In genomic region chr12:81530587-81530986, GRCm38 (mm10) we compare ENCODE assay signal across 13 mouse cellular contexts. TPM values are rescaled to one million over a fixed set of nuclear protein-coding genes. Genes with fewer than 3 reads are reported as not detected.
A peak's percentile ranks its signal among the peaks of the same experiment; 100 is the strongest.
DNase-seq lines count a peak whose midpoint lies in the region; ATAC-seq and TF ChIP-seq lines count a peak whose summit lies in the region.
"Not testable (repeated sequence)": the region's sequence is repeated elsewhere in the genome, so short reads cannot be mapped to it uniquely, and the experiment has no call there.
"Had no signal": no experiment of that assay in that cellular context is flagged by ENCODE, and none has a peak within 500 bp of the region (broad histone marks: within the 10 kb centered on the region; RNA-seq: fewer than 3 reads in every experiment).

No protein-coding gene starts in this region.

- DNase-seq in CD4-positive, CD25-positive, alpha-beta regulatory T cell, adult 2 months (ENCODE audit: low read depth, low spot score) = peak; percentile 13
- not testable (repeated sequence) for DNase-seq in G1E (ENCODE audit: low spot score); liver, embryonic 14.5 days (ENCODE audit: low read depth in 3 of 3, low spot score in 3 of 3)
- peak; percentile 2 for DNase-seq in embryo, embryonic 9.5 days (ENCODE audit: extremely low spot score)
- DNase-seq in thymus, postnatal 0 days (ENCODE audit: low spot score) = peak; percentile 10

- H3K4me3 ChIP-seq in G1E (ENCODE audit: low read depth, low read length) = peak overlapping the region; percentile 3; the same call in 1 of the 2 replicates
- not testable (repeated sequence) for H3K4me3 ChIP-seq in hindbrain, embryonic 16.5 days (ENCODE audit: low read length); liver, embryonic 14.5 days (ENCODE audit: insufficient read depth in 1 of 2, low read depth in 2 of 2, low read length in 2 of 2); neural tube, embryonic 15.5 days (replicated peaks)

- H3K9me3 ChIP-seq in G1E (replicated peaks); hindbrain, embryonic 16.5 days (ENCODE audit: control insufficient read depth, low read length); liver, embryonic 14.5 days (ENCODE audit: control insufficient read depth, low read length); neural tube, embryonic 15.5 days (replicated peaks): not testable (repeated sequence)

- WGBS in hindbrain, embryonic 16.5 days = 89% methylated on average over 5 of the region's 8 CpGs
- WGBS in liver, embryonic 14.5 days (ENCODE audit: insufficient replicate concordance) = 75% methylated on average over 5 of the region's 8 CpGs
- WGBS in neural tube, embryonic 15.5 days = 76% methylated on average over 8 of the region's 8 CpGs

- peaks cover 24% of the 10 kb centered on the region for H3K4me1 ChIP-seq in G1E (ENCODE audit: insufficient read depth, low read depth, low read length)
- peaks cover 12% of the 10 kb centered on the region for H3K4me1 ChIP-seq in hindbrain, embryonic 16.5 days (ENCODE audit: control insufficient read depth, insufficient read depth, low read depth, low read length)
- not testable (repeated sequence) for H3K4me1 ChIP-seq in liver, embryonic 14.5 days (replicated peaks; ENCODE audit: control insufficient read depth in 2 of 2, insufficient read depth in 2 of 2, low read length in 1 of 2)
- peaks cover 25% of the 10 kb centered on the region for H3K4me1 ChIP-seq in neural tube, embryonic 15.5 days

- not testable (repeated sequence) for H3K27me3 ChIP-seq in G1E (ENCODE audit: insufficient read depth, low read length); hindbrain, embryonic 16.5 days (replicated peaks; ENCODE audit: control insufficient read depth, insufficient read depth, low read length); liver, embryonic 14.5 days (ENCODE audit: control insufficient read depth, insufficient read depth, low read length); neural tube, embryonic 15.5 days (replicated peaks)

- TF ChIP-seq CTCF in G1E (IDR thresholded peaks at IDR 0.05; ENCODE audit: low read depth, low read length) = not testable (repeated sequence)
- peak; percentile 30; the same call in 1 of the 2 replicates for TF ChIP-seq CTCF in liver, embryonic 14.5 days (IDR thresholded peaks at IDR 0.05; ENCODE audit: low read depth)

- H3K9ac ChIP-seq in hindbrain, embryonic 16.5 days (ENCODE audit: low read depth, low read length); liver, embryonic 14.5 days (replicated peaks); neural tube, embryonic 15.5 days (replicated peaks): not testable (repeated sequence)

- not testable (repeated sequence) for ATAC-seq in G1E (ENCODE audit: extremely low read depth, insufficient number of reproducible peaks, low FRiP score, poor library complexity, severe bottlenecking); hindbrain, embryonic 16.5 days; liver, embryonic 14.5 days (ENCODE audit: insufficient read depth); neural tube, embryonic 15.5 days (ENCODE audit: low FRiP score)

- not testable (repeated sequence) for H3K27ac ChIP-seq in hindbrain, embryonic 16.5 days (ENCODE audit: low read depth, low read length); liver, embryonic 14.5 days; neural tube, embryonic 15.5 days (replicated peaks)

- H3K4me2 ChIP-seq in hindbrain, embryonic 16.5 days (ENCODE audit: low read length) = peak overlapping the region; percentile 27; the same call in 1 of the 2 replicates
- not testable (repeated sequence) for H3K4me2 ChIP-seq in liver, embryonic 14.5 days (ENCODE audit: low read depth)
- 0 out of 2 replicates have a peak overlapping the region, but pooled peaks have one; percentile 15 for H3K4me2 ChIP-seq in neural tube, embryonic 15.5 days

- peaks cover 17% of the 10 kb centered on the region for H3K36me3 ChIP-seq in G1E (replicated peaks)
- not testable (repeated sequence) for H3K36me3 ChIP-seq in hindbrain, embryonic 16.5 days (ENCODE audit: control insufficient read depth, insufficient read depth, low read length); liver, embryonic 14.5 days (replicated peaks; ENCODE audit: control insufficient read depth, insufficient read depth, low read depth); neural tube, embryonic 15.5 days

- TF ChIP-seq EP300 in liver, embryonic 14.5 days (IDR thresholded peaks at IDR 0.05; ENCODE audit: low read depth) = not testable (repeated sequence)

RNA-seq across cellular contexts. Expression of gene Gm20498, which starts 2.1 kb away (rescaled TPM):
- 30.3 and 44.0 TPM in 2 replicates for total RNA-seq in G1E (2014; fragmentation: Nextera tagmentation)
- 99.1 and 116 TPM in 2 replicates for total RNA-seq in G1E (2017)
- 64.7 and 98.4 TPM in 2 replicates for polyA plus RNA-seq in G1E (2012)
- polyA plus RNA-seq in hindbrain, embryonic 16.5 days (2015; fragmentation: Nextera tagmentation; extraction: Ambion mirVana) = 42.5 and 44.7 TPM in 2 replicates
- polyA plus RNA-seq in liver, embryonic 14.5 days (2012; rRNA removed) = 3.9 and 4.8 TPM in 2 replicates
- polyA plus RNA-seq in liver, embryonic 14.5 days (2014; fragmentation: Nextera tagmentation; extraction: Ambion mirVana) = 13.0 and 14.4 TPM in 2 replicates
- polyA plus RNA-seq in neural tube, embryonic 15.5 days (2015; fragmentation: Nextera tagmentation; extraction: Ambion mirVana) = 37.5 and 38.5 TPM in 2 replicates
- polyA plus RNA-seq in thymus, postnatal 0 days (2015; fragmentation: Nextera tagmentation; extraction: Ambion mirVana) = 27.7 and 39.4 TPM in 2 replicates

RNA-seq across cellular contexts. Expression of gene Synj2bp, which starts 2.1 kb away (rescaled TPM):
- 80.0 and 81.6 TPM in 2 replicates for total RNA-seq in G1E (2014; fragmentation: Nextera tagmentation)
- 103 and 123 TPM in 2 replicates for total RNA-seq in G1E (2017)
- 3.5 and 5.3 TPM in 2 replicates for polyA plus RNA-seq in G1E (2012)
- polyA plus RNA-seq in hindbrain, embryonic 16.5 days (2015; fragmentation: Nextera tagmentation; extraction: Ambion mirVana) = 30.3 and 35.3 TPM in 2 replicates
- 4.0 and 8.2 TPM in 2 replicates for polyA plus RNA-seq in liver, embryonic 14.5 days (2012; rRNA removed)
- polyA plus RNA-seq in liver, embryonic 14.5 days (2014; fragmentation: Nextera tagmentation; extraction: Ambion mirVana) = 12.1 and 15.2 TPM in 2 replicates
- 38.4 and 43.9 TPM in 2 replicates for polyA plus RNA-seq in neural tube, embryonic 15.5 days (2015; fragmentation: Nextera tagmentation; extraction: Ambion mirVana)
- 45.8 and 56.9 TPM in 2 replicates for polyA plus RNA-seq in thymus, postnatal 0 days (2015; fragmentation: Nextera tagmentation; extraction: Ambion mirVana)

RNA-seq across cellular contexts. Expression of gene Adam21, which starts 37.7 kb away (rescaled TPM):
- not detected in 2 replicates for total RNA-seq in G1E (2014; fragmentation: Nextera tagmentation)
- 0.22 and 0.23 TPM in 2 replicates for total RNA-seq in G1E (2017)
- polyA plus RNA-seq in G1E (2012) = not detected in 2 replicates
- 0.88 and 0.95 TPM in 2 replicates for polyA plus RNA-seq in hindbrain, embryonic 16.5 days (2015; fragmentation: Nextera tagmentation; extraction: Ambion mirVana)
- 0.02 TPM in 1 of 2 replicates, not detected in the other for polyA plus RNA-seq in liver, embryonic 14.5 days (2012; rRNA removed)
- polyA plus RNA-seq in liver, embryonic 14.5 days (2014; fragmentation: Nextera tagmentation; extraction: Ambion mirVana) = not detected in 2 replicates
- 0.88 and 1.2 TPM in 2 replicates for polyA plus RNA-seq in neural tube, embryonic 15.5 days (2015; fragmentation: Nextera tagmentation; extraction: Ambion mirVana)
- 0.05 and 0.07 TPM in 2 replicates for polyA plus RNA-seq in thymus, postnatal 0 days (2015; fragmentation: Nextera tagmentation; extraction: Ambion mirVana)
- total RNA-seq: adrenal gland, postnatal 14 days; gastrocnemius, adult 18-20 months; gastrocnemius, postnatal 25 days; heart, adult 18-20 months; heart, postnatal 36 days had no signal
- polyA plus RNA-seq: lung, adult 2 months had no signal

RNA-seq across cellular contexts. Expression of gene Cox16, which starts 45.7 kb away (rescaled TPM):
- total RNA-seq in G1E (2014; fragmentation: Nextera tagmentation) (144 and 205 TPM in 2 replicates), G1E (2017) (159 and 166 TPM in 2 replicates)
- 28.1 and 64.2 TPM in 2 replicates for polyA plus RNA-seq in G1E (2012)
- polyA plus RNA-seq in hindbrain, embryonic 16.5 days (2015; fragmentation: Nextera tagmentation; extraction: Ambion mirVana) = 104 and 113 TPM in 2 replicates
- polyA plus RNA-seq in liver, embryonic 14.5 days (2012; rRNA removed) = 21.1 and 36.3 TPM in 2 replicates
- 77.3 and 84.2 TPM in 2 replicates for polyA plus RNA-seq in liver, embryonic 14.5 days (2014; fragmentation: Nextera tagmentation; extraction: Ambion mirVana)
- 118 and 125 TPM in 2 replicates for polyA plus RNA-seq in neural tube, embryonic 15.5 days (2015; fragmentation: Nextera tagmentation; extraction: Ambion mirVana)
- 239 and 241 TPM in 2 replicates for polyA plus RNA-seq in thymus, postnatal 0 days (2015; fragmentation: Nextera tagmentation; extraction: Ambion mirVana)
